Mouse (Mus musculus) T-helper 2 cell (primary cell): ENCODE results near the gene Mzt1.
"Not testable (repeated sequence)": the region's sequence is repeated elsewhere in the genome, so short reads cannot be mapped to it uniquely, and the experiment has no call there.

Experiments used
- in situ Hi-C: fragments of 300-600 bp; cut with MboI, MseI; formaldehyde crosslinking; loops from one replicate; pipeline ENCODE4 v1.15.1; 2025; ENCODE audit warnings: high pct_unique_total_duplicates

Gene Mzt1

DNA sequence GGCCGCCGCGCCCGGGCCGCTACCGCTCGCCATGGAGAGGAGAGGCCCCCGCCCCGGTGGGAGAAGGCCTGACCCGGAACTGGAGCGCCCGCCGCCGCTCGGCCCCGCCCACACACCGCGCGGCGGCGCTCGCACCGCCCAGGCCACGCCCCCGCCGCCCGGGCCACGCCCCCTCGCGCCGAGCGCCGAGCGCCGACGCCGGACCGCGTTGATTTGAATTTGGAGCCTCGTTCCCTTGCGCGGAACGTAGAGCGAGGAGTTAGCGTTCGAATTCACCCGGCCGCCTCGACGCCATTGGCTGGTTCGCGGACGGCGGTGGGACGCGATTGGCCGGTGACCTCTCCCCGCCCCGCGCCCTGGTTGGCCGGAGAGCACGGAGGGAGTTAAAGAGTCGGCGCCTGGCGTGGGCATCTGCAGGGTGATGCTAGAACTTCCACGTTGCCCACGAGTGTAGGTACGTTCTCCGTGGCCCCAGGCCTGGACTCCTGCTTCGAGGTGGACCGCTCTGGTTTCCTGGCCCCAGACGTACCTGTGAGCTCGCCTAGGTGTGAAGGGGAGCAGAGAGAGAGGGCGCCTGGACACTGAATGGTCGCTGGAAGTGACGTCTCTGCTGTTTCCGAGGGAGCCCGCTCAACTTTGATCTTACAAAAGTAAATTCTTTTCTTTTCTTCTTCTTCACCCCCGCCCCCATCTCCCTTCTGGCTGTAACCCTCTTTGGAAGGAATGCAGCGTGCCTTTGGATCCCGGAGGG lies at the start of gene Mzt1, which contains the start of gene Bora:
Mzt1 (minus strand) TSS at position 104 of the 751 bp plus-strand sequence.
Bora (plus strand) TSS at position 192 of the 751 bp plus-strand sequence.
- in situ Hi-C loops = no loop called here

DNA sequence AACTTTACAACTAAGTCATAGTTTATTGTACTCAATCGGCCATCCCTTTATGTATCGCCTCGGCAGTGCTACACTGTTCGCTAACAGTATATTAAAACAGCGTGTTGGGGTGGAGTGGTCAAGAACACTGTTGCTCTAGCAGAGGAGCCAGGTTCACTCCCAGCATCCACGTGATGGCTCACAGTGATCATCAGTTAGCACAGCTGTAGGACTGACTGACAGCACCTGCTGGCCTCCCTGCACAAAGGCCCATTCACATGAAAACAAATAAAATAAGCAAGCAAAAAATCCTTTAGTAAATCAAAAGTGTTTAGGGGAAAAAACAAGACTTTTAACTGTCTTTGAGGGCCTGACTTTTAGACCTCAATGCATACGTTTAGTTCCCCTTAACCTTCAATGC lies 43.0 kb upstream of the Mzt1 start:
- in situ Hi-C loops = no loop called here

- in situ Hi-C loops = no loop called here
Observed at GRCm38 (mm10) chr14:99071146-99071545, 25.2 kb upstream of the Mzt1 start.

DNA sequence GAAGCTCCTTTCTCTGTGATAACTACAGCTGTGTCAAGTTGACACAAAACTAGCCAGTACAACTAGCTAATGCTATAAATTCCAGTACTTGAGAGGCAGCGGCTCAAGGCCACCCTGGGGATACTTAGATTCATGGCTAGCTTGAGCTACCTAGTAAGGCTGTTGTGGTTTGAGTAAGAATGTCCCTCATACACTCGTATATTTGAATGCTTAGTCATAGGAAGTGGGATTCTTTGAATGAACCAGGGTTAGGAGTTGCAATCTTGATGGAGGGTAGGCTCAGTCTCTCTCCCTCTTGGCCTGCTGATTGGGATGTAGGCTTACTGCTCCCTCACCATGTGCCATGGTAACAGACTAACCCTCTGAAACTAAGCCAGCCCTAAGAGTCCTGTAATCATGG lies 17.2 kb upstream of the Mzt1 start:
- in situ Hi-C loops = no loop called here

DNA sequence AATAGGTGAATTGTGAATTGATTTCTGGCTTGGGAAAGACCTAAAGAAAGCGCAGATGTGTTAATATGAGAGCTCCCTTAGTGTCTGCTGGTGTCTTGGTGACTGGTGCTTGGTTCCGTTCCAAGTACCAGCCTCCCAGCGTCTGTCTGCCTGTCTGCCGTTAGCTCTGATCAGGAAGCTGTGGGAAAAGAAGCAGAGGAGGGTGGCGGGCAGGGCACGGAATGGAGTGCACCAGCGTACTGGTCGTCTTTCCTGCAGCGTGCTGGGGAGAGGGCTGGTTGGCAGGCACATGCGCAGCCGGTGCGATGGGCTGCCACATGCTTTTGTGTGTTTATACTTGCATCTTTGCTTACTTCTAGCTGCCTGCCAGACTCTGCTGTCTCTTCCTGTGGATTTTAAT lies 14.7 kb upstream of the Mzt1 start:
- in situ Hi-C loops = no loop called here

DNA sequence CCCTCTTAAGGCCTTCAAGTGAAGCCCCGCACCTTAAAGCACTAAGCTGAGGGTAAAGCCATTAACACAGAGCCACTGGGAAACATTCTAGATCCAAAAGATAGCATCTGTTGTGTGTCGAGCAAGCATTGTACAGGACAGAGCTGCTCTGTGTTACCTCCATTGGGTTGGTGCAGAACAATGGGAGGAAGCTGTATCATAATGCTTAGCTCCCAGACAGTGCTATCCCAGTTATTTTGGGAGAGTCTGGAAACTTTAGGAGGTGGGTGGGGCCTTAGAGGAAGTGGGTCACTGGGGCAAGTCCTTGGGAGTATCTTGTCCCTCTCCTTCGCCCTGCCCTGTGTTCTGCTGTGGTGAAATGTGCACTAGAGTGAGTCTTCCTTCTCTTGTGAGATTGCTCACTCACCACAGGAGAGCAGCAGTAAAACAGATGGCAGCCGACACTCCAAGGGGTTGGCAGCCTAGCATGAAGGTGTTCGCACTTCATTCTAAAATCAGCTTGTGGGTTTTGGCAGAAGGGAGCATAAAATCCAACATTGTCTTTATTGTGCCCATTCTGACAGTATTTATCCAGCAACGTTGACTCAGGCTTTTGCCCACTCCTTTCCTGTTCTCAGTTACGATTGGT lies 13.1 kb upstream of the Mzt1 start:
- in situ Hi-C loops = no loop called here

GRCm38 (mm10) chr14:99046782-99047181 lies 848 bp upstream of the Mzt1 start:
- in situ Hi-C loops = no loop called here

DNA sequence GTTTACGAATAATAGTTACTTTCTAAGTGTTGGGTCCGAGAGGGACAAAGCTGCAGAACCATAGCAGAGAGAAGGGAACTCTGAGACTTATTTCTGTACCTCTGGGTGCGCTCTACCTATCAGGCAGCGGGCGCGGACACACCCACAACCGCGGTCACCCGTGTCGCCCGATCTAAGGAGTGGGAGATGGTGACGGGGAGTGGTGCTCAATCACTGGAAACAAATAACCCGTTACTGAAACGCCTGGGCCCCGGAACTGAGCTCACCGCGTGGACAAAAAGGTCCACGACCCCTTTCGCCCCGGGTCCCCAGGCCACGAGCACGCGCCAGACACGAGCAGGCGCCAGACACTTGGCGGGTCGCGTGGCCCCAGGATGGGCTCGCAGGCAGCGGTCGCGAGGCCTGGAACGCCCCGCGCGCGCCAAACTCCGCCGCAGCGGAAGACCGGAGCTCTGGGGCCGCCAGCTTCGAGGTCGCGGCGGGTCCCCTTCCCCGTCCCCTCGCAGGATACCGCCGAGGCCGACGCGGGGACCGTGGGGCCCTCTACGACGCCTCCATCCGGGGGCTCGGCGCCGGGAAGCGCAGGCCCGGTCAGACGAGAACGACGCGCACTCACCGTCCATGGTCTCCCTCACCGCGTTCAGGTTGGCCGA lies 430 bp downstream of the Mzt1 start:
- in situ Hi-C loops = no loop called here

DNA sequence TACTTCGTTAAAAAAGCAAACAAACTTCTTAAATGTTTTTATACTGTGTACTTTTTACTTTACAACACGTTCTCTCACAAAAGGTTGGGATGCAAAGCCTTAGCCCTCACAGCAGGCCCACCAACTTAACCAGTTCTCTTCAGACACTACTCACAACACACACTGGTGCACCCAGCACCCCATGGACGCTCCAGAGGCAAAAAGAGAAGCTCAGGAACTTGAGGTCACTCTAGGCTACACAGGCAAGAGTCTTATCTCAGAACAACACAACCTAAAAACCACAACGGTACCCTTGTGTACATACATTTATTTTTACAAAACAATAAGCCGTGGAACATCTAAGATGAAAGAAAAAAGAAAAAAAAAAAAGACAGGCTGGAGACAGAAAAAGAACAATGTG lies 1.2 kb downstream of the Mzt1 start:
- in situ Hi-C loops = no loop called here

DNA sequence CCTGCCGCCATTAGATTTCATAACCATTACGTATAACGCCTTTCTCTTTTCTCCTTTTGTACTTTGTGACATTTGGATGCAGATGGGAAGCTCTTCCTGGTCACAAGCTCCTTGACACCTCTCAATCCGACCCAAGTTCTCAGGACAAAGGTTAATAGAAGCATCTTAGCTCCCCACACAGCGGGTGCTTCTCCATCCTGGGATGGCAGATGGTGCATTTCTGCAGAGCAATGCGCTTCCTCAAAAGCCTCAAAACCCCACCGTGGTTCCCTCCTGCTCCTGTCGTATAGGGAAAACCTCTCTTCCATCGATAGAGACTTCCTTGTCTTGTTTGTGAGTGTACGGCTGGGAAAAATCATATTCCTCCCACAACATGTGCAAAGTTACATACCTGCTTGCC lies 1.8 kb downstream of the Mzt1 start:
- in situ Hi-C loops = no loop called here

DNA sequence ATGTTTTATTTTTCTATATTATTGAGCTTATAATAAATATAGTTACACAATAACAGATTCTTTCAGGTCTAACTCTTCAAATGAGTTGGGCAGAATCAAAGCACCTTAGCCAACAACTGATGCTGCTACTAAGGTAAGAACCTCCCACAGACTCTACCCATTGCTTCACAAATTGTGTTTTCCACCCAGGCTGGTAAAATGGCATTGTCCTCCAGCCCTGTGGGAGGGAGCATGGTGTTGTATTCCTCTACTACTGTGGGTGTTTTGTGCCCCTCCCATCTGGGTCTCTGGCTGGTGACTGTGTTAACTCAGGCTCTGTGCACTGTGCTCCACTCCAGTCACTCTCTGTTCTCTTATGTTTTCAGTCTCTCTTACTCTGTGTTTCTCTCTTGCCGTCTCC lies 2.4 kb downstream of the Mzt1 start:
- in situ Hi-C loops = no loop called here

DNA sequence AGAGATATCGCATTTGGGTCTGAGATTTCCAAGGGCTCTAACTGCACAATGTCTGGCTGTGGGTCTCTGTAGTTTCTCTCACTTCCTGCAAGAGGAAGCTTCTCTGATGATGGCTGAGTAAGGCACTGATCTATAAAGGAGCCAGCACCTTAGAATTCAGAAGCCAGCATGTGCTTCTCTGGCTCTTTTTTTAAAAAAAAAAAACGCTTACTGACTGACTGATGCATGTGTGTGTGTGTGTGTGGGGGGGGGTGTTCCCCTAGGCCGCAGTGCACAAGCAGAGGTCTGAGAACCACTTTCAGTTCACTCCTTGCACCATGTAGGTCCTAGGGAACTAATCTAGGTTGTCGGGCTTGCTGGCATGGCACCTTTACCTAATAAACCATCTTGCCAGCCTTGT lies 4.5 kb downstream of the Mzt1 start:
- in situ Hi-C loops = no loop called here

DNA sequence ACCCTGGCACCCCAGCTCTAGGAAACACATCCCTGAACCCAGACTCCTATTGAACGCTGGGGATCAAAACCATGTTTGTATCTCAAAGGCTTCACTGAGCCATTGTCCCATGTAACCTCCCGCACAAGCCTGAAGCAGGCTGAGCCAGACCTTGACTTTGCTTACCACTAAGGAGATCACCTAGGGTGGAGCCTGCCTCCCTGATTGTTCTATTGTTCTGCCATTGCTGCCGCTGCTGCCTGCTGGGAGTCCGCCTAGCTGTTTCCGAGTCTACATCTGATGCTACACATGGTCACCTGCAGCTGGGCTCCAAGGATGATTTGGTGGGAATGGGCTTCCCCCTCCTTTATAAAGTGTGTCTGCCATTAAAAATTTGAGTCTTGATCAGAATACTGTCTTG lies 6.6 kb downstream of the Mzt1 start:
- in situ Hi-C loops = not testable (repeated sequence)

- in situ Hi-C loops = no loop called here
Observed at GRCm38 (mm10) chr14:99037703-99038102, 8.2 kb downstream of the Mzt1 start.

- in situ Hi-C loops = no loop called here
Observed at GRCm38 (mm10) chr14:99036039-99036438, 9.9 kb downstream of the Mzt1 start.

DNA sequence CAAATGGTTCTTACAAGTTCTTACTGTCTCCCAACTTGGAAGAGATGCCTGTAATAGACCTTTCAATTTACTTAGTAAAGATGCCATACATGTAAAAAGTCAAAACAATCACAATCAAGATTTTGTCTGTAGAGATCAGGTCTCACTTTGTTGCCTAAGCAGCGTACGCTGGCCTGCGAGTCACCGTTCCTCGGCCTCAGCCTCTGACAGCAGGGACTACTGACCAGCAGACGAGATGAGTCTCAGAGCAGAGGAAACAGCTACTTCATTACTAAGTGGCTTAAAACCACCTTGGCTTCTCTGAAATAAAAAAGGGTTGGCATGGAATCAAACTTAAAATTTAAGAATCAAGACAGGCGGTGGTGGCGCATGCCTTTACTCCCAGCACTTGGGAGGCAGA lies 11.1 kb downstream of the Mzt1 start:
- in situ Hi-C loops = not testable (repeated sequence)

DNA sequence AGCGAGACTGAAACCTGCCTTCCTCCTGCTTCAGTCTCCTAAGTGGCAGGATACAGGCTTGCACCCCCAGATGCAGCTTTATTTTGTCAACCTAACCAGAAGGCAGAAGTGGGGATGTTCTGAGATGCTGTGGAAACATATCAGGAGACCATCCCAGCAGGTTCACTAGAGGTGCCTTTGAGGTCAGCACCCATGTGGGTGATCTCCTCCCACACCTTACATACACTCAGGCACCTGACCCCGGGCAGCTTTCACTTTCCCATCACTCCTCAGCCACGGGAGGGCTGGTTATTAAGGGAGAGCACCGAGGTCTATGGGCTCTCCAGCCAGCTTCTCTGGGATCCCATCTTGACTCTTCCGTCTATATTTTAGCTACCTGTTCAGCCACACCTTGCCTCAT lies 13.3 kb downstream of the Mzt1 start:
- in situ Hi-C loops = no loop called here

DNA sequence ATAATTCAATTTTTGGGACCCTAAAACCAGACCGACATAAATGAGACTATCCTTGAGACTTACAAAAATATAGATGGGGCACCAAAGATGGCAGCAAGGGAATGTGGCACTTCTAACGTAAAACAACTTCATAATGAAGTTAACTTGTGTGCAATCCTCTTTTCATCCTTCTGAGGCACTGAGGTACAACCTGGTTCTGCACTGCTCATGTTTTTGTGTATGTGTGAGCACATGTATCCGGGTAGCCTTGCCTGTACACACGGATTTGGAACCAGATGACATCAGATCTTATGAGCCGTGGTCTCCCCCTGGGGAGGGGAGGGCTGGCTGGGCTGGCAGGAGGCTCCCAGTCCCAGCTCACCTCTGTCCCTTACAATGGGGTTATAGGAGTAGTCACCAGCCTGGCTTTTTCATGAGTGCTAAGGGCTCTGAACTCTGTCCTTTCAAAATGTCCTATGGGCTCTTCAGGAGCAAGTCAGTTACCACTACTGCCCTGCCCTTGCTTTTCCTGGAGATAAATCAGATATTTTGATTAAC lies 14.5 kb downstream of the Mzt1 start:
- in situ Hi-C loops = no loop called here

DNA sequence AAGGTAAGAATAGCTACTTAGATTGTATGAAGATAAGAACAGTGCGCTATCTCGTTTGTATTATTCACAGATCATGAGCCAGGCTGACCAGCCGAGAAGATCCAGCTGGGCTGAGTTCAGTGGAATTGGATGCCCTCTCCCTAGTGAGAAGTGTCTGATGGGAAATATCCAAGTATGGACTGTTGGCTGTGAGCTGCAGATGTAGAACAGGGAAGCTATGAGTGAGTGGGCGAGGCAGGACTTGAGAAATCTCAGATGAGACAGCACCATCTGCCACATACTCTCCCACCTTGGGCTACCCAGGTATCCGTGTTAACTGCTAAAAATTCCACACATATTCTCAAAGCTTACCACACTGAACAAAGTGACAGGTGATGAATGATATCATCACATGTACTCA lies 15.9 kb downstream of the Mzt1 start:
- in situ Hi-C loops = no loop called here

- in situ Hi-C loops = no loop called here
Observed at GRCm38 (mm10) chr14:99022346-99023086, 23.4 kb downstream of the Mzt1 start.

DNA sequence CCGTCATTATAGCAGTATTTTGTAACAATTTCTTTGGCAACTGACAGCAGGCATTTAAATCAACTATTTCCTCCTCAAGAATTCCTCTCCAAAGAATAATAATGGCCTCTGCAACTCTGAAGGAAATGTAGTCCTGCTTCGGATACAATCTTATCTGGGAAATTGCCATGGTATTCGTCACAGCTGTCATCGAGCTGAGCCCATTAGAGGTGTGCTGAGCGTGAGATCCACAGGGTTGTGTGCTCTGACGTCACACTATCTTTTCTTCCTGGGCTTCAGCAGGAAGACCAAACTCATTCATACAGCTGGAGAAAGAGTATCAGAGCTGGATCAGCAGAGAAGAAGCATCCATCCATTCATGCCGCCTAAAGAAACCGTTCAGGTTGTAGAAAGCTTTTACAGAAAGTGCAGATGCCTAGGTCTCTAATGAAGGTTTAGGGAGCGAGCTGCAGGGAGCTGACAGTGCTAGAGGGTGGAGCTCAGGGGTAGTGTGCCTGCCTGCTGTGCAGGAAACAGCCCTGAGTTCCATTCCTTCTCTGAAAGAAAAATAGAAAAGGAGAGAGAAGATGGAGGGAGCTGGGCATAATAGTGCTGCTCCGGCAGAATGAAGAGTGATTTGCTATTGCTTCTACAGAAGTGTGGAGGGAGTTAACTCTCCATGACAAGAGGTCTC lies 26.7 kb downstream of the Mzt1 start:
- in situ Hi-C loops = no loop called here
